13 mouse cellular contexts compared by ENCODE assay signal in the genomic region with DNA sequence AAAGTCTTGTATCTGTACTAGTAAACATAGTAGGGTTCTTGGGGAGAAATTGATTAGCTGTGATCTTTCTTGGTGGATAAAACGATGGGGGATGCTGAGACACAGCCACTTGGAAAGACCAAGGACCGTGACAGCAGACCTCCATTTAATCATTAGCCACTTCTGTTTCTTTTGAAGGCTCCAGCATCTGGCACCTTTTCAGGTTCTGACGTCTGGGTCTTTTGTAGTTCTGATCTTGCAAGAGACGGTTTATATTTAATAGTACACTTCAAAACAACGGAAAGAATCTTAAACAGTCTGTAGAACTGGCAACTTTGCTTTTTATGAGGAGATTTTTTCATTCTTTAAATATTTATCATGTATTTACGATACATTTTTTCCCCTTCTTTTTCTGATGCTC.
DNase-seq lines count a peak whose midpoint lies in the region; ATAC-seq and TF ChIP-seq lines count a peak whose summit lies in the region.
"Had no signal": no experiment of that assay in that cellular context is flagged by ENCODE, and none has a peak within 500 bp of the region (broad histone marks: within the 10 kb centered on the region; RNA-seq: fewer than 3 reads in every experiment).

No protein-coding gene starts in this region.

- no peaks in the 10 kb centered on the region for H3K9me3 ChIP-seq in forebrain, embryonic 12.5 days
- no peaks in the 10 kb centered on the region for H3K9me3 ChIP-seq in forebrain, embryonic 11.5 days (ENCODE audit: control insufficient read depth, low read length)
- no peaks in the 10 kb centered on the region for H3K9me3 ChIP-seq in hindbrain, postnatal 0 days (ENCODE audit: low read length)
- H3K9me3 ChIP-seq in hindbrain, embryonic 10.5 days: no peaks in the 10 kb centered on the region
- no peaks in the 10 kb centered on the region for H3K9me3 ChIP-seq in lung, embryonic 15.5 days
- H3K9me3 ChIP-seq in midbrain, postnatal 0 days (ENCODE audit: low read length): no peaks in the 10 kb centered on the region

- H3K4me2 ChIP-seq in forebrain, embryonic 12.5 days: peak overlapping the region; percentile 36; the same call in 1 of the 2 replicates
- no peak overlapping the region for H3K4me2 ChIP-seq in forebrain, embryonic 11.5 days (ENCODE audit: low read depth, low read length, severe bottlenecking)
- peak overlapping the region; percentile 29; the same call in 1 of the 2 replicates for H3K4me2 ChIP-seq in hindbrain, postnatal 0 days (ENCODE audit: low read depth, low read length)
- peak overlapping the region; percentile 36; the same call in 1 of the 2 replicates for H3K4me2 ChIP-seq in lung, embryonic 15.5 days
- H3K4me2 ChIP-seq in midbrain, postnatal 0 days (ENCODE audit: low read depth, low read length, poor library complexity, severe bottlenecking): peak overlapping the region; percentile 18; the same call in 1 of the 2 replicates

- TF ChIP-seq CTCF in hindbrain, postnatal 0 days (IDR thresholded peaks at IDR 0.05; ENCODE audit: low read depth): no peak
- TF ChIP-seq CTCF in lung, adult 2 months (IDR thresholded peaks at IDR 0.05; ENCODE audit: insufficient read depth, low read length): no peak
- no peak for TF ChIP-seq CTCF in midbrain, postnatal 0 days (IDR thresholded peaks at IDR 0.05)

- WGBS in forebrain, embryonic 12.5 days: 22% methylated on average over 6 of the region's 6 CpGs
- 21% methylated on average over 6 of the region's 6 CpGs for WGBS in forebrain, embryonic 11.5 days
- 33% methylated on average over 6 of the region's 6 CpGs for WGBS in hindbrain, postnatal 0 days
- 44% methylated on average over 6 of the region's 6 CpGs for WGBS in hindbrain, embryonic 10.5 days
- WGBS in lung, embryonic 15.5 days: 16% methylated on average over 6 of the region's 6 CpGs
- 24% methylated on average over 6 of the region's 6 CpGs for WGBS in lung, adult 2 months
- WGBS in midbrain, postnatal 0 days: 18% methylated on average over 6 of the region's 6 CpGs

- H3K4me3 ChIP-seq in forebrain, embryonic 12.5 days (replicated peaks): no peak overlapping the region
- no peak overlapping the region for H3K4me3 ChIP-seq in forebrain, embryonic 11.5 days (ENCODE audit: low read depth, low read length)
- no peak overlapping the region for H3K4me3 ChIP-seq in hindbrain, postnatal 0 days (ENCODE audit: low read length)
- no peak overlapping the region for H3K4me3 ChIP-seq in hindbrain, embryonic 10.5 days
- H3K4me3 ChIP-seq in lung, embryonic 15.5 days: no peak overlapping the region
- no peak overlapping the region for H3K4me3 ChIP-seq in lung, adult 2 months (replicated peaks; ENCODE audit: extremely low read depth, low read depth, low read length)
- H3K4me3 ChIP-seq in midbrain, postnatal 0 days (ENCODE audit: low read depth, low read length): no peak overlapping the region
- H3K4me3 ChIP-seq: erythroblast, embryonic 14.5 days had no signal

- no peak overlapping the region for H3K27ac ChIP-seq in forebrain, embryonic 12.5 days
- H3K27ac ChIP-seq in forebrain, embryonic 11.5 days (ENCODE audit: low read depth, low read length): no peak overlapping the region
- H3K27ac ChIP-seq in hindbrain, postnatal 0 days: no peak overlapping the region
- no peak overlapping the region for H3K27ac ChIP-seq in hindbrain, embryonic 10.5 days
- H3K27ac ChIP-seq in lung, embryonic 15.5 days: no peak overlapping the region; the same call in 1 of the 2 replicates
- H3K27ac ChIP-seq in midbrain, postnatal 0 days (ENCODE audit: low read depth, low read length): no peak overlapping the region
- H3K27ac ChIP-seq: macrophage had no signal

- ATAC-seq in forebrain, embryonic 12.5 days (ENCODE audit: low FRiP score): no peak
- ATAC-seq in forebrain, embryonic 11.5 days (replicated peaks; ENCODE audit: low FRiP score): no peak
- no peak for ATAC-seq in hindbrain, postnatal 0 days
- peak; percentile 66; the same call in 1 of the 2 replicates for ATAC-seq in lung, embryonic 15.5 days (ENCODE audit: borderline replicate concordance, extremely low read depth, low FRiP score, low TSS enrichment)
- no peak for ATAC-seq in midbrain, postnatal 0 days (ENCODE audit: low FRiP score)

- H3K36me3 ChIP-seq in forebrain, embryonic 12.5 days (replicated peaks): no peaks in the 10 kb centered on the region
- no peaks in the 10 kb centered on the region for H3K36me3 ChIP-seq in forebrain, embryonic 11.5 days (ENCODE audit: control insufficient read depth, insufficient read depth, low read length)
- no peaks in the 10 kb centered on the region for H3K36me3 ChIP-seq in hindbrain, postnatal 0 days (ENCODE audit: insufficient read depth, low read length)
- H3K36me3 ChIP-seq in hindbrain, embryonic 10.5 days: no peaks in the 10 kb centered on the region
- no peaks in the 10 kb centered on the region for H3K36me3 ChIP-seq in lung, embryonic 15.5 days
- H3K36me3 ChIP-seq in midbrain, postnatal 0 days (ENCODE audit: insufficient read depth, low read length): no peaks in the 10 kb centered on the region

- H3K4me1 ChIP-seq in forebrain, embryonic 12.5 days: peaks cover 14% of the 10 kb centered on the region
- peaks cover 5% of the 10 kb centered on the region; the same call in 1 of the 2 replicates for H3K4me1 ChIP-seq in forebrain, embryonic 11.5 days (replicated peaks; ENCODE audit: control insufficient read depth, insufficient read depth, low read length)
- no peaks in the 10 kb centered on the region for H3K4me1 ChIP-seq in hindbrain, postnatal 0 days (ENCODE audit: insufficient read depth, low read length)
- H3K4me1 ChIP-seq in hindbrain, embryonic 10.5 days (replicated peaks): peaks cover 14% of the 10 kb centered on the region
- peaks cover 19% of the 10 kb centered on the region; the same call in 1 of the 2 replicates for H3K4me1 ChIP-seq in lung, embryonic 15.5 days
- no peaks in the 10 kb centered on the region for H3K4me1 ChIP-seq in lung, adult 2 months (ENCODE audit: control insufficient read depth, insufficient read depth, low read length)
- H3K4me1 ChIP-seq in midbrain, postnatal 0 days (ENCODE audit: insufficient read depth, low read length): no peaks in the 10 kb centered on the region

- TF ChIP-seq POLR2A in lung, adult 2 months (IDR thresholded peaks at IDR 0.05; ENCODE audit: borderline replicate concordance, extremely low read depth, low read depth, low read length): no peak

- no peaks in the 10 kb centered on the region for H3K27me3 ChIP-seq in forebrain, embryonic 12.5 days
- H3K27me3 ChIP-seq in forebrain, embryonic 11.5 days (ENCODE audit: control insufficient read depth, insufficient read depth, low read length): no peaks in the 10 kb centered on the region
- H3K27me3 ChIP-seq in hindbrain, postnatal 0 days (ENCODE audit: insufficient read depth, low read length): no peaks in the 10 kb centered on the region
- H3K27me3 ChIP-seq in hindbrain, embryonic 10.5 days (ENCODE audit: insufficient read depth, poor library complexity, severe bottlenecking): no peaks in the 10 kb centered on the region
- H3K27me3 ChIP-seq in lung, embryonic 15.5 days: no peaks in the 10 kb centered on the region
- no peaks in the 10 kb centered on the region for H3K27me3 ChIP-seq in midbrain, postnatal 0 days (ENCODE audit: insufficient read depth, low read length)

- H3K9ac ChIP-seq in forebrain, embryonic 12.5 days: no peak overlapping the region
- H3K9ac ChIP-seq in forebrain, embryonic 11.5 days (ENCODE audit: low read length): no peak overlapping the region
- H3K9ac ChIP-seq in hindbrain, postnatal 0 days (replicated peaks; ENCODE audit: low read length): no peak overlapping the region
- H3K9ac ChIP-seq in lung, embryonic 15.5 days: no peak overlapping the region
- no peak overlapping the region for H3K9ac ChIP-seq in midbrain, postnatal 0 days (replicated peaks; ENCODE audit: low read length, poor library complexity, severe bottlenecking)

- no peak for DNase-seq in forebrain, embryonic 11.5 days (ENCODE audit: low spot score)
- DNase-seq in hindbrain, postnatal 0 days (ENCODE audit: low spot score): no peak
- DNase-seq in hindbrain, embryonic 10.5 days (ENCODE audit: low spot score): no peak
- DNase-seq in lung, adult 2 months: no peak
- DNase-seq in midbrain, postnatal 0 days (ENCODE audit: low spot score): no peak
- no peak for DNase-seq in spleen, postnatal 36 days (ENCODE audit: low spot score in 2 of 2)
- DNase-seq: cerebellum, adult 2 months; gastrocnemius, postnatal 10 days; left cerebral cortex, postnatal 4 days had no signal
